Comparison of ENCODE assay signal across 8 mouse cellular contexts in the genomic region with DNA sequence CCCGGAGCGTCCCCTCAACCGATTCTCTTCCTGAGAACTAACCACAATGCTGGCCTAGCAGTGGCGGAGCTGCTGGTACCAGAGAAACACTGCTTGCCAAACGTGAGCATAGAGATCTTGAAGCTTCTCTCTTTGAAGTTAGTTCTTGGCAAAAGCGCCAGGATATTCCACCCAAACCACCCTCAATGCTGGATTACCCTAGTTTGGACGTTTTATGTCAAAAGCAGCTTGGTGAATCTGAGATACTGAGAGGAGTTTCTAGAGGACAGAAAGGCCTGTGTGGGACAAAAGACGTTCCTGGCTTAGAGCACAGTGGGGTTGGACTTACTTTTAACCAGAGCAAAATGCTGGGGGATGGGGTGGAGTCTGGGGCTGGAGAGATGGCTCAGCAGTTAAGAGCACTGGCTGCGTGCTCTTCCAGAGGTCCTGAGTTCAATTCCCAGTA. TPM values are rescaled to one million over a fixed set of nuclear protein-coding genes. Genes with fewer than 3 reads are reported as not detected.
DNase-seq lines count a peak whose midpoint lies in the region; ATAC-seq lines count a peak whose summit lies in the region.

No protein-coding gene starts in this region.

- ATAC-seq in common myeloid progenitor, adult 5-6 weeks (replicated peaks; ENCODE audit: low read depth, poor library complexity, severe bottlenecking): peak; percentile 7
- ATAC-seq in hindbrain, embryonic 12.5 days (ENCODE audit: low FRiP score): peak; percentile 16; the same call in 1 of the 2 replicates
- no peak for ATAC-seq in activated CD4-positive, CD25-positive, alpha-beta regulatory T cell, adult 4 months

- H3K36me3 ChIP-seq in hindbrain, embryonic 12.5 days: no peaks in the 10 kb centered on the region

- DNase-seq in right cerebral cortex, postnatal 10 days (ENCODE audit: low spot score in 2 of 2): peak; percentile 36 to 42
- DNase-seq in right cerebral cortex, postnatal 14 days: no peak
- DNase-seq in lung, postnatal 10 days: peak; percentile 38
- no peak for DNase-seq in right cerebral cortex, postnatal 25 days
- DNase-seq in layer of hippocampus, postnatal 10 days (ENCODE audit: low spot score in 2 of 2): no peak

- H3K4me2 ChIP-seq in hindbrain, embryonic 12.5 days (replicated peaks): peak overlapping the region; percentile 82

- peak overlapping the region; percentile 77 for H3K9ac ChIP-seq in hindbrain, embryonic 12.5 days

- peak overlapping the region; percentile 84 for H3K27ac ChIP-seq in hindbrain, embryonic 12.5 days

- WGBS in hindbrain, embryonic 12.5 days: 3% methylated on average over 9 of the region's 9 CpGs

- H3K9me3 ChIP-seq in hindbrain, embryonic 12.5 days (replicated peaks): no peaks in the 10 kb centered on the region

- H3K4me1 ChIP-seq in hindbrain, embryonic 12.5 days: peaks cover 12% of the 10 kb centered on the region

- no peaks in the 10 kb centered on the region for H3K27me3 ChIP-seq in hindbrain, embryonic 12.5 days

- H3K4me3 ChIP-seq in hindbrain, embryonic 12.5 days: peak overlapping the region; percentile 74

RNA-seq across cellular contexts. Expression of gene Nxpe3, which starts 0.6 kb away (rescaled TPM):
- total RNA-seq in common myeloid progenitor, adult 5-6 weeks (2017): 10.1 and 15.5 TPM in 2 replicates
- polyA plus RNA-seq in hindbrain, embryonic 12.5 days (2016; fragmentation: Nextera tagmentation; extraction: Ambion mirVana): 0.77 and 1.1 TPM in 2 replicates
- 10 to 100 TPM; 15.0 to 28.2 TPM for polyA plus RNA-seq in activated CD4-positive, CD25-positive, alpha-beta regulatory T cell, adult 4 months (2017; shearing (Covaris generic))
- 1 to 10 TPM; 7.9 to 8.3 TPM for total RNA-seq in layer of hippocampus, postnatal 10 days (2021)

RNA-seq across cellular contexts. Expression of gene Cep97, which starts 39.0 kb away (rescaled TPM):
- 20.2 and 24.9 TPM in 2 replicates for total RNA-seq in common myeloid progenitor, adult 5-6 weeks (2017)
- 16.5 and 19.5 TPM in 2 replicates for polyA plus RNA-seq in hindbrain, embryonic 12.5 days (2016; fragmentation: Nextera tagmentation; extraction: Ambion mirVana)
- 10 to 100 TPM; 22.8 to 28.3 TPM for polyA plus RNA-seq in activated CD4-positive, CD25-positive, alpha-beta regulatory T cell, adult 4 months (2017; shearing (Covaris generic))
- total RNA-seq in layer of hippocampus, postnatal 10 days (2021): 10 to 100 TPM in 1 of 2 experiments, 1 to 10 TPM in 1; 9.8 to 11.5 TPM

RNA-seq across cellular contexts. Expression of gene Nfkbiz, which starts 57.0 kb away (rescaled TPM):
- total RNA-seq in common myeloid progenitor, adult 5-6 weeks (2017): 25.9 and 26.7 TPM in 2 replicates
- 1.4 and 1.8 TPM in 2 replicates for polyA plus RNA-seq in hindbrain, embryonic 12.5 days (2016; fragmentation: Nextera tagmentation; extraction: Ambion mirVana)
- 10 to 100 TPM; 28.6 to 30.5 TPM for polyA plus RNA-seq in activated CD4-positive, CD25-positive, alpha-beta regulatory T cell, adult 4 months (2017; shearing (Covaris generic))
- 1 to 10 TPM; 4.4 to 4.5 TPM for total RNA-seq in layer of hippocampus, postnatal 10 days (2021)

Comparison
In these comparisons a context has a peak if more than half of its experiments do, and no peak if none do; other contexts are left out.
1. DNase-seq: peak in right cerebral cortex, postnatal 10 days (2 of 2) and lung, postnatal 10 days (single experiment); none in right cerebral cortex, postnatal 14 days (single experiment), right cerebral cortex, postnatal 25 days (single experiment) and layer of hippocampus, postnatal 10 days (0 of 2).